Mouse (Mus musculus): ENCODE results near the gene Adcy6. TPM values are rescaled to one million over a fixed set of nuclear protein-coding genes. Genes with fewer than 3 reads are reported as not detected.
A peak's percentile ranks its signal among the peaks of the same experiment; 100 is the strongest.

Gene Adcy6
- polyA plus RNA-seq, 1 experiment from 2014 or later = 14.2 TPM

DNA sequence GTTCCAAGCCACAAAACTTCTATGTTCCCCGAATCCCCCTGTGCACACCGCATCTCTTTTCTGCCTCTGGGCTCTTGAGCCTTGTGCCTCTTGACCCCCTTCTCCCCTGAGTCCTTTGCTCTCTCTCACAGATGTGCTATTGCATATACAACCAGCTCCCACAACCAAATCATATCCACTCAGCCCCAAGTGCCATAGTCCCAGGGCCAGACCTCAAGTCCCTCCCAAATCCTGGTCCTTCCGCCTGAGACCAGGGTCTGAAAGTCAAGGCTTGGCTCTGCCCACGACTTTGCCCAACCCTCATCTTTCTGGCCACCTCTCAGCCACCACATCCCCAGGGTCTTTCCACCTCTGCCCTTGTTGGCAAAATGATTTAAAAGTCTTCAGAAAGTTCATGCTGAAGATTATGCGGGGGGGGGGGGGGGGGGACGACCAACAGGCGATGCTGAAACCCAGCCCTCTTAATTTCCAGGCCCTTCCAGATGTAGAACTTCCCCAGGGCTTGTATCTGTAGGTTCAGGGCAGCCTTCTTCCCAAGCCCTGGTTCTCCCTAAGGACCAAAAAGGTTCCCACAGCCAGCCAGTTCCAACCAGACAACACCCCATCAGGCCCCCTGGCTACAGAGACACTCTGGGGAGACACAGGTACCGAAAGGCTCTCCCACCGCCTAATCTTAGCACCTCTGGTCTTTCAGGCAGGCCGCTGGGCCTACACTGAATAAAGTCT is 1.7 kb downstream of the Adcy6 start:
- Histone ChIP-seq H3K27ac (peak overlapping the region; percentile 89; the same call in 1 of the 2 replicates), H3K36me3 (replicated peaks) (peaks cover 20% of the 10 kb centered on the region), H3K4me2 (peak overlapping the region; percentile 77), H3K27me3 (no peaks in the 10 kb centered on the region), H3K4me1 (peaks cover 33% of the 10 kb centered on the region), H3K9ac (peak overlapping the region; percentile 92), H3K9me3 (no peaks in the 10 kb centered on the region), H3K4me3 (replicated peaks) (peak overlapping the region; percentile 82)
- WGBS = 17% methylated on average over 10 of the region's 10 CpGs
- no peak for ATAC-seq (ENCODE audit: low FRiP score)

DNA sequence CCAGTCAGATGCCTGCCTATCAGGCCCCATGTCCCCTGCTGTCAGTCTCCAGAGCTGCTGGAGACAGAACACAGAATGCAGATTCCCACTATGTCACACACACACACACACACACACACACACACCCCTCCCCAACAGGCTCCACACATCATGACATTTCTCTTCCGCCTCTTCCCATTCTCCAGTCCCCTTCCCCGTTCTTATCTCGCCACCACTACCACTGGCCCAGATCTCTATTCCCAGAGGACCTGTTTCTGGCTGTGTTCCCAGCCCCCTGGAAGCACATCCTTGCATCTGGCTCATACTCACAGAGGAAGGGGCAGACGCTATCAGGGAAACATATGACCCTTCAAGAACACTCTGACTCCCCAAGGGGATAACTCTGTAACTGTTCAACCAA is 2.3 kb downstream of the Adcy6 start:
- peaks cover 36% of the 10 kb centered on the region for H3K4me1 ChIP-seq
- no peak for ATAC-seq (ENCODE audit: low FRiP score)
- peaks cover 26% of the 10 kb centered on the region for H3K36me3 ChIP-seq (replicated peaks)
- peak overlapping the region; percentile 82 for H3K4me3 ChIP-seq (replicated peaks)
- H3K4me2 ChIP-seq = peak overlapping the region; percentile 77
- 0 out of 2 replicates have a peak overlapping the region, but pooled peaks have one; percentile 46 for H3K27ac ChIP-seq
- 59% methylated on average over 4 of the region's 4 CpGs for WGBS
- peak overlapping the region; percentile 92; the same call in 1 of the 2 replicates for H3K9ac ChIP-seq
- H3K9me3 ChIP-seq = no peaks in the 10 kb centered on the region
- H3K27me3 ChIP-seq = no peaks in the 10 kb centered on the region

DNA sequence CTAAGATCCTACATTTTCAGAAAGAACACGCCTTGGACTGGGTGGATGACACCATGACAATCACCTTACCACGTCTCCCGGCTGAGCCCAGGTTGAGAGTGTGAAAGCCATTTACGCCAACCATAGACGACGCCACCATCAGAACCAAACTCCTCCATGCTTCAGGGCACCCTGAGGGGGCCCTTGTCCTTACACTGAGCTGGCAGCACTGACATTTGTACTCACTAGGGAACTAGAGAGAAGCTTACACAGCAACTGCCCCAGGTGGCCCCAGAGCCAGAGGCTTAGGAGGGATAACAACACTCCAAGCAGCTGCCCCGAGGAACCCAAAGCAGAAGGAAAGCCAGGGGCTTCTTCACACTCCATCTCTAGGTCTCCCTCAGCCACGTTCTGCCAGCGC is 3.1 kb downstream of the Adcy6 start:
- H3K9ac ChIP-seq = no peak overlapping the region
- no peak overlapping the region for H3K27ac ChIP-seq
- 0 out of 2 replicates have a peak overlapping the region, but pooled peaks have one; percentile 77 for H3K4me2 ChIP-seq
- no peak for ATAC-seq (ENCODE audit: low FRiP score)
- H3K36me3 ChIP-seq (replicated peaks) = peaks cover 33% of the 10 kb centered on the region
- no peak overlapping the region for H3K4me3 ChIP-seq (replicated peaks)
- H3K27me3 ChIP-seq = no peaks in the 10 kb centered on the region
- peaks cover 41% of the 10 kb centered on the region for H3K4me1 ChIP-seq
- 65% methylated on average over 9 of the region's 9 CpGs for WGBS
- no peaks in the 10 kb centered on the region for H3K9me3 ChIP-seq

DNA sequence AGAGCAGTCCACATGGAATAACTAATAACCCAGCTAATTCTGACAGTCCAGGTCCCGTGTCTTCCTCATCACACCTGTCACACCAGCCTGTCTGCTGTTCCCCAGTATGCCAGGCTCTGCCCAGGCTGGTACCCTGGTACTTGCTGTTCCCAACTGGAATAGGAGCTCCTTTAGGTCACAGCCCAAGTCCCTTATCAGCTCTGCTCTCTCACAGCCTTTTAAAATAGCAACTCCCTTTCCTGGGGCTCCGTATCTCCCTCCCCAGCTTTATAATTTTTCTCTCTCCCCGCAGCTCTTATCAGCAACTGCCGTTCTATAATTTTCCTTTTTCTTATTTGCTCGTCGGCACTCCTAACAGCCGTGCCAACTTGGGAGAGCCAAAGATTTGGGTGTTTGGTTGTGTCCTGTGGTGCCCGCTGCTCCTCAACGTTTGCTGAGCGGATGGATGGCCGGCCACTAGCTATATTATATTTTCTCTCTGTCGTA is 3.8 kb downstream of the Adcy6 start:
- peaks cover 41% of the 10 kb centered on the region for H3K4me1 ChIP-seq
- ATAC-seq (ENCODE audit: low FRiP score) = no peak
- no peak overlapping the region for H3K9ac ChIP-seq
- H3K27me3 ChIP-seq = no peaks in the 10 kb centered on the region
- H3K36me3 ChIP-seq (replicated peaks) = peaks cover 39% of the 10 kb centered on the region
- no peaks in the 10 kb centered on the region for H3K9me3 ChIP-seq
- no peak overlapping the region for H3K4me2 ChIP-seq
- 92% methylated on average over 12 of the region's 12 CpGs for WGBS
- no peak overlapping the region for H3K27ac ChIP-seq
- H3K4me3 ChIP-seq (replicated peaks) = no peak overlapping the region

DNA sequence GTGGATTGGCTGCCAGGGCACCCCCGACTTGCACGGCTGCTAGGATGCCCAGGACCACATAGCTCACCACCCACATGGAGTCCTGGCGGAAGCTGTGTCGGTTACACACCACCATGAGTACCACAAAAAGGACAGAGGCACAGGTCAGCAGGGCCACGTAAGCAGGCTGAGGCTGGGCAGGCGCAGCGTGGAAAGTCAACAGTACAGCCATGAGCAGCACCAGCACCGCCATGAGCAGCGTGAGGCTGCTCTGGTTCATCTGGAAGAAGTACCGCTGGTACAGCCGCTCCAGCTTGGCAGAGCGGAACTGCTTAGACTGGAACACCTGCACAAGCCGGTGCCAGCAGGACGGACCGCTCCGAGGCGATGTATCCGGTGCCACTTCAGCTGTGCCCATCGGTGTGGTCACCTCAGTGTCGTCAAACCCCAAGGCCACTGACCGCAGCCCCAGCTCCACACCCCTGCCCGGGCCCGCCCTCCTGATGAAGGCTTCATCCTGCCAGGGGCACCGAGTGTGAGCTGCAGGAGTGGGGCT is 5.8 kb downstream of the Adcy6 start:
- no peak for ATAC-seq (ENCODE audit: low FRiP score)
- no peak overlapping the region for H3K27ac ChIP-seq
- H3K4me3 ChIP-seq (replicated peaks) = no peak overlapping the region
- no peak overlapping the region for H3K9ac ChIP-seq
- H3K9me3 ChIP-seq = no peaks in the 10 kb centered on the region
- no peak overlapping the region for H3K4me2 ChIP-seq
- H3K36me3 ChIP-seq (replicated peaks) = peaks cover 55% of the 10 kb centered on the region
- 95% methylated on average over 24 of the region's 24 CpGs for WGBS
- peaks cover 34% of the 10 kb centered on the region for H3K4me1 ChIP-seq
- H3K27me3 ChIP-seq = no peaks in the 10 kb centered on the region

DNA sequence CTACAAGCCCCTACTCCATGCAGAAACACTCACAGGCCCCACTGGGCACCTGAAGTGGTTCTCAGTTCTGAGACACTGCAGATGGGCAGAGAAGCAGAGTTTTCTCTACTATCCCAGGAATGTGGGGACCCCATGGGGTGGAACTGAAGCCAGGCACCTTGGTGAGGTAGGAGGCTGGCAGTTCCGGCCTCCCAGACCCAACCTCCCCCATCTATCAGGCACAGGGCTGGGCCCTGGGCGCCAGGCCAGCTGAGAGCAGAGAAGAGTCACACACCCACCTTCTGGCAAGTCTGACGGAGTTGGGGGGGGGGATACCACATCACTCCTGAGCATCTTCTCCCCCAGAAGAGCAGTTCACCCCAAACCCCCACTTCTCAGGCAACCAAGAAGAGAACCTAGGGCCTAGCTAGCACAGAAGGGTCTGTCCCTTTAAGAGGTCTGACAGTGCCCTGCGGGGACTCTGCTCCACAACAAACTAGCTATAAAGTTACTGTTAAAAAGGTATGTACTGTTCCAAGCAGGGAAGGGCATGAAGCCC is 6.9 kb downstream of the Adcy6 start:
- Histone ChIP-seq H3K9me3 (no peaks in the 10 kb centered on the region), H3K27me3 (no peaks in the 10 kb centered on the region), H3K4me3 (replicated peaks) (no peak overlapping the region; the same call in 1 of the 2 replicates), H3K27ac (no peak overlapping the region), H3K4me2 (no peak overlapping the region), H3K9ac (no peak overlapping the region), H3K36me3 (replicated peaks) (peaks cover 66% of the 10 kb centered on the region), H3K4me1 (peaks cover 27% of the 10 kb centered on the region)
- ATAC-seq (ENCODE audit: low FRiP score) = no peak
- 65% methylated on average over 4 of the region's 4 CpGs for WGBS

DNA sequence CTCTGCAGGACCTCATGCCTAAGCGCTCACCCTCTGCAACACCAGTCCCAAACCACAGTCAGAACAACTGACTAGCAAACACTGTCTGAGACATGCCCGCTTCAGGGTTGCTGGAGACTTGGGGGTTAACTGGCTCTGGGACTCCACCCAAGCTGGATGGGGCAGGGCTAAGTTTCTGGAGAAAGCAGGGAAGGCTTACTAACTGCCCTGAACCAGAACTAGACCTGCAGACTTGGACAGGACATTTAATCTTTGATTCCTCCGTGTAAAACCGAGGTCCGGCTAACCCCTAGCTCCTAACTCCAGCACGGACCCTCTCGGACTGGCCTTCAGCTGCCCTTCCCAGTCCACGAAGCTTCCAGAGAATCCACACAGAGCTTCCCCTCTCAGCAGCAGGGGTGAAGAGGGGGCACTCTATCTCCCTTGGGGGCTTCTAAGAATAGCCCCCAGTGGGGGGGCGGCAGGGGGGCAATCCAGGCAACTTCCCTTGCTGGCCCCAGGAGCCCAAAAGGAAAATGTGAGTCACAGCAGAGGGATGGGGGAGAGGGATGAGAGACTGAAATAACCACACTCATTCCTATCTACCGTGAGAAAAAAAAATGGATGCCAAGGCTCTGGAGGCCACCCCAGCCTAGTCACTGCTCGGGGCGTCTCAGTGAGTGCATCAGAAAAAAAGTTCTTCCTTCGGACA is 7.5 kb downstream of the Adcy6 start:
- ATAC-seq (ENCODE audit: low FRiP score) = no peak
- H3K27me3 ChIP-seq = no peaks in the 10 kb centered on the region
- H3K4me3 ChIP-seq (replicated peaks) = no peak overlapping the region
- H3K4me2 ChIP-seq = no peak overlapping the region
- peaks cover 72% of the 10 kb centered on the region for H3K36me3 ChIP-seq (replicated peaks)
- H3K9ac ChIP-seq = no peak overlapping the region; the same call in 1 of the 2 replicates
- H3K4me1 ChIP-seq = peaks cover 20% of the 10 kb centered on the region
- 71% methylated on average over 13 of the region's 13 CpGs for WGBS
- H3K9me3 ChIP-seq = no peaks in the 10 kb centered on the region
- H3K27ac ChIP-seq = no peak overlapping the region

DNA sequence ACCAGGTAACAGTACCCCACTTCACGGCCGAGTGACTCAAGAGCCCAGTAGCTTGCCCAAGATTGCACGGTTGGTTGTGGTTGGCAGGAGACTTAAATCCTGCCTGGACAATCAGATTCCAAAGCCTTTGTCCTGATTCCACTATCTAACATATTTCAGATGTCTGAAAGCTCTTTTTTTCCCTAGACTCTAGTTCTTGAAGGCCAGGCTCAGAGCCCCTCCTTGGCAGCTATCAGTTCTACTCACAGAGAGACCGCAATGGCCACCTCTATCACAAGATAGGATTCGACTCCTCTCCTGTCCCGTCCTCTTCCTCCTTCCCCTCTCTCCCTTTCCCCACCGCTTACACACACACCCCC is 8.1 kb downstream of the Adcy6 start:
- H3K27me3 ChIP-seq = no peaks in the 10 kb centered on the region
- H3K4me1 ChIP-seq = peaks cover 15% of the 10 kb centered on the region
- no peaks in the 10 kb centered on the region for H3K9me3 ChIP-seq
- 88% methylated on average over 7 of the region's 7 CpGs for whole genome bisulfite sequencing
- no peak for ATAC-seq (ENCODE audit: low FRiP score)
- no peak overlapping the region for H3K27ac ChIP-seq
- no peak overlapping the region for H3K4me2 ChIP-seq
- H3K9ac ChIP-seq = no peak overlapping the region
- no peak overlapping the region for H3K4me3 ChIP-seq (replicated peaks)
- peaks cover 78% of the 10 kb centered on the region for H3K36me3 ChIP-seq (replicated peaks)

DNA sequence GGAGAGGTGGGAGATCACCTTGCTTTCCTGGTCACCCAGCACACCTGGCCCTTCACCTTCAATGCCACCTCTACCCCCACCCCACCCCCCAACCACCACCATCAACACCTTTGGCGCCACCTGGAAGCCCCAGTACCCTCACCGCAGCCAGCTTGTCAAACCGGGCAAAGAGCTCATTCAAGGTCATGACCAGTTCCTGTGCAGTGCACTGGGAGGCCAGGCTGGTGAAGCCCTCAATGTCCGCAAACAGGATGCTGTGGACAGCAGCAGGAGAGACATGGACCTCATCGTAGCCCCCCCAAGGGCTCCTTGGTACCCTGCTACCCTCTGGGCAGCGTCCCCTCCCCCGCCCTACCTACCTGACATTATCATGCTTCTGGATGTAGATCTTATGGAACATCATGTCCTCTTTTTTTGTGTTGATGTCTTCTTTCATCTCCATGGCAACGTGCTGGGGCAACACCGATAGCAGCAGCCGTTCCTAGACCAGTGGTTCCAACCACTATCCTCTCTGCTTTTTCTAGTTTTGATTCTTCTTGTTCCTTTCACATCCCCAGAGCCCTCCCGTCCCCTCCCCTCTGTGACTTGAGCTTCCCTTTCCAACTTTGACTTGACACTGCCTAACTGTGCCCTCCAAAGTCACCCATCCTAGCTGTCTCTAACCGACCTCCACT is 9.7 kb downstream of the Adcy6 start:
- H3K4me2 ChIP-seq = no peak overlapping the region
- no peaks in the 10 kb centered on the region for H3K9me3 ChIP-seq
- H3K4me3 ChIP-seq (replicated peaks) = no peak overlapping the region
- 88% methylated on average over 12 of the region's 12 CpGs for WGBS
- peaks cover 93% of the 10 kb centered on the region for H3K36me3 ChIP-seq (replicated peaks)
- no peak for ATAC-seq (ENCODE audit: low FRiP score)
- no peak overlapping the region for H3K9ac ChIP-seq
- H3K4me1 ChIP-seq = peaks cover 13% of the 10 kb centered on the region
- H3K27me3 ChIP-seq = no peaks in the 10 kb centered on the region
- no peak overlapping the region for H3K27ac ChIP-seq

DNA sequence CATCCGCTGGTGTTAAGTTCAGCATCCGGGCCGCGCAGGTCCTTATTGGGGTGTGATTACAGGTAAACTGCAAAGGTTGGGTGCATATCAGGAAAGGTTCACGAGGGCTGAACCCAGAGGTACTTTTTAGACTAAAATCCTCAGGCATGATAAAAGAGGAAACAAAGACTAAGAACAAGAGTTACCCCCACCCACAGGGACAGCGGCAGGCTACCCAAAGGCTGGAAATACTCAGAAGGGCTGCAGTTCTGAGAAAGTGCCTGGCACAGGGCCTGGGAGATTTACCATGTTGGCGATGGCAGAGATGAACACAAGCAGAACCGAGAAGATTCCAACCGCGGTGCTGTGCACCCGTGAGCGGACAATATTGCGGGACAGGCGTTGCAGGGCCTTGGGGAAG is 13.3 kb downstream of the Adcy6 start:
- WGBS = 93% methylated on average over 14 of the region's 14 CpGs
- Histone ChIP-seq H3K36me3 (replicated peaks) (peaks cover 95% of the 10 kb centered on the region), H3K4me1 (no peaks in the 10 kb centered on the region), H3K4me2 (no peak overlapping the region), H3K27ac (no peak overlapping the region), H3K27me3 (no peaks in the 10 kb centered on the region), H3K9me3 (no peaks in the 10 kb centered on the region), H3K9ac (no peak overlapping the region), H3K4me3 (replicated peaks) (no peak overlapping the region)
- ATAC-seq (ENCODE audit: low FRiP score) = no peak

DNA sequence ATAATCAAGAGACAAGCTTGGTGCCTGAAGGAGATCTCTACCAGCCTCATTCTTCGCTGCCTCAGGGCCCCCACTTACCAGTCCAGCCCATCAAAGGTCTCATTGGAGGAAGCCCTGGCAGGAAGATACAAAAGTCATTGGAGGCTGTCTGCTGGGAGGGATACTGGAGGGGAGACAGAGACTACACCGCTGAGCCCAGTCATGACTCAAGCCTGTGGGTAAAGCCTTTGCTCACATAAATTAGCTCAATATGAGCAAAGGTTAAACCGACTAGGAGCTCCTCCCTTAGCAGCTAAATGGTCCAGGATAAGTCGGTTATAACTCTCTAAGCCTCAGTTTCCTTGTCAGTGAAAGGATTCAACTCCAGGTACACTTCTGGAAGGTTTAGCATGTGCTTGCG is 14.8 kb downstream of the Adcy6 start:
- no peak overlapping the region for H3K4me3 ChIP-seq (replicated peaks)
- no peak for ATAC-seq (ENCODE audit: low FRiP score)
- H3K27me3 ChIP-seq = no peaks in the 10 kb centered on the region
- H3K4me2 ChIP-seq = no peak overlapping the region
- no peaks in the 10 kb centered on the region for H3K4me1 ChIP-seq
- H3K36me3 ChIP-seq (replicated peaks) = peaks cover 97% of the 10 kb centered on the region
- no peaks in the 10 kb centered on the region for H3K9me3 ChIP-seq
- 93% methylated on average over 5 of the region's 5 CpGs for WGBS
- H3K9ac ChIP-seq = no peak overlapping the region
- H3K27ac ChIP-seq = no peak overlapping the region

DNA sequence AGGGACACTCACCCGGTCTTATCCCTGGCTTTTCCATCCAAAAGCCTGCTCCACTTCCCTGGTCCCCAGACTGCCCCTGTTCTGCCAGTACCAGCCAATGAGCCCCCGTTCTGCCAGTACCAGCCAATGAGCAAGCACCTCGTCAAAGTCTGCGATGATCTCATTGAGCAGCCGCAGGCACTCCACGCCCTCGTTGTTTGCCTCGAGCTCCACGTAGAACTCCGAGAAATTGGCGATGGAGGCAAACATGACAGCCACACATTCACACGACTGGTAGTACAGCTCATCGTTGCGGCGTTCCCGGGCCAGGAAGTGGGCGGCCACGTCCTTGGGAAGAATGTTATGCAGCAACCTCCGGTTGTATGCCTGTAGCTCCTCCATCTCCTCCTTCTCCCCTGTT is 15.7 kb downstream of the Adcy6 start:
- peaks cover 95% of the 10 kb centered on the region for H3K36me3 ChIP-seq (replicated peaks)
- H3K27me3 ChIP-seq = no peaks in the 10 kb centered on the region

More for the DNA sequence above, 15.7 kb downstream of the Adcy6 start:
- H3K9ac ChIP-seq = no peak overlapping the region
- ATAC-seq (ENCODE audit: low FRiP score) = no peak
- no peaks in the 10 kb centered on the region for H3K9me3 ChIP-seq
- no peak overlapping the region for H3K4me3 ChIP-seq (replicated peaks)
- 85% methylated on average over 19 of the region's 19 CpGs for WGBS
- H3K4me2 ChIP-seq = no peak overlapping the region
- H3K27ac ChIP-seq = no peak overlapping the region
- H3K4me1 ChIP-seq = no peaks in the 10 kb centered on the region
